Mouse (Mus musculus): ENCODE data around the gene Mrgprf. TPM values are rescaled to one million over a fixed set of nuclear protein-coding genes. Genes with fewer than 3 reads are reported as not detected.

Mrgprf gene
- polyA plus RNA-seq, 1 experiment from 2014 or later = 0.20 TPM

GRCm38 (mm10) chr7:145335616-145336332, 35.1 kb downstream of the Mrgprf start:
- Histone ChIP-seq H3K4me1 (replicated peaks; ENCODE audit: control insufficient read depth, insufficient read depth, low read length) (no peaks in the 10 kb centered on the region), H3K4me3 (ENCODE audit: low read depth, low read length) (no peak overlapping the region), H3K27me3 (ENCODE audit: control insufficient read depth, insufficient read depth, low read length) (no peaks in the 10 kb centered on the region), H3K36me3 (ENCODE audit: control insufficient read depth, insufficient read depth, low read length) (no peaks in the 10 kb centered on the region), H3K9ac (ENCODE audit: low read length) (no peak overlapping the region), H3K27ac (ENCODE audit: low read depth, low read length) (no peak overlapping the region), H3K9me3 (ENCODE audit: control insufficient read depth, low read length) (no peaks in the 10 kb centered on the region), H3K4me2 (ENCODE audit: low read depth, low read length, severe bottlenecking) (no peak overlapping the region)
- 86% methylated on average over 3 of the region's 3 CpGs for WGBS
- ATAC-seq (replicated peaks; ENCODE audit: low FRiP score) = no peak
- DNase-seq (ENCODE audit: low spot score) = no peak

GRCm38 (mm10) chr7:145337889-145338288, 37.3 kb downstream of the Mrgprf start:
- H3K4me2 ChIP-seq (ENCODE audit: low read depth, low read length, severe bottlenecking) = no peak overlapping the region
- H3K9ac ChIP-seq (ENCODE audit: low read length) = no peak overlapping the region
- WGBS = 90% methylated on average over 2 of the region's 2 CpGs
- H3K36me3 ChIP-seq (ENCODE audit: control insufficient read depth, insufficient read depth, low read length) = no peaks in the 10 kb centered on the region
- DNase-seq (ENCODE audit: low spot score) (no peak), ATAC-seq (replicated peaks; ENCODE audit: low FRiP score) (no peak)
- no peaks in the 10 kb centered on the region for H3K4me1 ChIP-seq (replicated peaks; ENCODE audit: control insufficient read depth, insufficient read depth, low read length)
- no peaks in the 10 kb centered on the region for H3K9me3 ChIP-seq (ENCODE audit: control insufficient read depth, low read length)
- no peak overlapping the region for H3K4me3 ChIP-seq (ENCODE audit: low read depth, low read length)
- H3K27me3 ChIP-seq (ENCODE audit: control insufficient read depth, insufficient read depth, low read length) = no peaks in the 10 kb centered on the region
- H3K27ac ChIP-seq (ENCODE audit: low read depth, low read length) = no peak overlapping the region

- H3K27me3 ChIP-seq (ENCODE audit: control insufficient read depth, insufficient read depth, low read length) = no peaks in the 10 kb centered on the region
- no peak for DNase-seq (ENCODE audit: low spot score)
- ATAC-seq (replicated peaks; ENCODE audit: low FRiP score) = no peak
Measured at GRCm38 (mm10) chr7:145340248-145340904, 39.7 kb downstream of the Mrgprf start.

More at GRCm38 (mm10) chr7:145340248-145340904, 39.7 kb downstream of the Mrgprf start:
- 89% methylated on average over 5 of the region's 5 CpGs for WGBS
- Histone ChIP-seq H3K4me2 (ENCODE audit: low read depth, low read length, severe bottlenecking) (no peak overlapping the region), H3K9ac (ENCODE audit: low read length) (no peak overlapping the region), H3K9me3 (ENCODE audit: control insufficient read depth, low read length) (no peaks in the 10 kb centered on the region), H3K4me3 (ENCODE audit: low read depth, low read length) (no peak overlapping the region), H3K4me1 (replicated peaks; ENCODE audit: control insufficient read depth, insufficient read depth, low read length) (no peaks in the 10 kb centered on the region), H3K36me3 (ENCODE audit: control insufficient read depth, insufficient read depth, low read length) (no peaks in the 10 kb centered on the region), H3K27ac (ENCODE audit: low read depth, low read length) (no peak overlapping the region)

Other genes with a start within 250 kb of the Mrgprf start
- gene 1810010D01Rik, start 92.7 kb upstream of the Mrgprf start, polyA plus RNA-seq (2014; fragmentation: Nextera tagmentation; extraction: Ambion mirVana) = 0.21 TPM in 1 of 2 replicates, not detected in the other
- 2.4 and 2.8 TPM in 2 replicates for gene Tpcn2, start 16.8 kb upstream of the Mrgprf start, polyA plus RNA-seq (2014; fragmentation: Nextera tagmentation; extraction: Ambion mirVana)
- gene Mrgprd, start 14.0 kb downstream of the Mrgprf start, polyA plus RNA-seq (2014; fragmentation: Nextera tagmentation; extraction: Ambion mirVana) = not detected in 2 replicates

Measured in forebrain, embryonic 11.5 days (tissue).